Mouse (Mus musculus): Measurements from ENCODE around the gene Macrod1.

The Macrod1 gene

DNA sequence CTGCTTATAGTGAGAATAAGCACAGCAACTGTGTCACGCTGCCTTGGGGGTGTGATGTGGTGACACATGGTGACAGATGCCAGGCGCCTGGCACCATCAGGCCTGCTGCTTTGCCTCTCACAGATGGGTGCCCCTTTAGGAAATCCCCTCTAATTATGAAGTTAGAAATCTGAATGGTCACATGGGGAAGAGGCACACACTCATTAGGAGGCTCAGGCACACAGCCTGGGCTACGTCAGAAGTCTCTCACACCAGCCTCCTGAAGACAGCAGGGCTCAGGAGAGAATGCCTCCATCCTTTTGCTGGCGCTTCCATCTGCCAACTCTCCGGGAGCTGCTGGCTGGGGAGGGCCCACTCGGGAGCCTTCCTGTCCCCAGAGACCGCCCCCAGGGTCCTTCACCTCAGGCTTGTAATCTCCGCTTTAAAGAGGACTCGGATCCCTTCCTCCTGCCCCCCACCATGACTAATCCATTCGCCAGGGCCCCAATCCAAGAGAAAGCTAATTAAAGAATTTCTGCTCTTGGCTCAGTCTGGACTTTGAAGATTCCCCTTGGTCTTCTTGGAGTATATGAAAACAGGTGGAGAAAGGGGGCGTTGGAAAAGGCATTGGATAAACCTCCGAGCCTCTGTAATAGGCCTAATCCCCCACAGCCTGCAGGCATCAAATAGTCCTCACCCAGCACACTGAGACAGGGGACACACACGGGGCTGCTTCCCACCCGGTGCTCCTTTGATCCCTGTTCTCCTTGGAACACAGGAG lies 26.6 kb downstream of the Macrod1 start:
- DNase-seq, result no peak

DNA sequence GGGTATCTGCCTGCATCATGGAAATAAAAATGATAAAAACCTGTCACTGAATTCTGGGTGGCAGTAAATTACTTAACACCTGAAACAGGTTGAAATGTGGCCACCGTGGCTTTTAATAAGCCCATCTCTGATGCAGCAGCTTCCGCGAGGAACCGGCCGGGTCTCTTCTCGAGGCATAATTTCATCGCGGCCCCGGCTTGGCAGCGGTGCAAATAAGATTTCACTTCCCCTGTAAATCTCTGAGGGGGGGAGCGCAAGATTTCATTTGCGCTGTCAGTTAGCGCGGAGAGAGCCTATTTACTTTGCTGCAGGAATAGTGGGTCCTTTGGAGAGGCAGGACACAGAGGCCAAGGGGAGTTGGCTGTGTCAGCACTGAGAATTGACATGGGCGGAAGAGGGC lies 28.1 kb downstream of the Macrod1 start:
- DNase-seq, result no peak

DNA sequence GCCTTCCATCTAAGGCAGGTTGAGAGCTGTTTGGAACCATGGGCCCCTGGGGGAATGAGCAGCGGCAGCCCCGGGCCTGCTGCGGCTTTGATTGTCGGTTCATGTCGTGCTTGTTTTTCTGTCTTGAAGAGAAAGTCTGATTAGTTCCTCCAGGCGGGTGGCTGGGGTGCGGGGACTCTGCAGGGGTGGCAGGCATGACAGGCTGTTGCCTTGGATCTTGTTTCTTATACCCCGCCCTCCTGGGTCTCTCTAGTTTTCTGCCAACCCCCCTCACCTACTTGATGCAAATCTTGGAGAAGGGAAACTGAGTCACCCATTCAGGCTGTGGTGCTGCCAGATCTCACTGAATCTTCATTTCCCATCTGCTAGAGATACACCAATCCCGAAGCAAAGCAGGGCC lies 31.9 kb downstream of the Macrod1 start:
- no peak for DNase-seq

DNA sequence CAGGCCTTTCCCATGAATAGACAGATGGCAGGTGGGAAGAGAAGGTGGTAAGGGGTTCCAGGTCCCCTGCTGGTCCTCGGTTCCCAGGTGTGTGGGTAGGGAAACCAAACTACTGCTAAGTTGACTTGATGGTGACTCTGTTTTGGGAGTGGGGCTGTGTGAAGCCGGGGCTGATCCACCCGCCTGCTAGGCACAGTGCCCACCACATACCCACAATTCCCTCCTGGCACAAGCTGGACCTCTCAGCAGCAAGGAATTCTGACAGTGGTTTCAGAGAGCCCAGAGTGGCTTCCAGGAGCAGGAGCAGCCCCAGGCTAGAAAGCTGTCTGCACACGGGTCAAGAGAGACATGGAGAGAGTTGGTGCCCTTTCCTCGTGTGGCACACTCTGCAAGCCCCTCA lies 32.4 kb downstream of the Macrod1 start:
- no peak for DNase-seq

DNA sequence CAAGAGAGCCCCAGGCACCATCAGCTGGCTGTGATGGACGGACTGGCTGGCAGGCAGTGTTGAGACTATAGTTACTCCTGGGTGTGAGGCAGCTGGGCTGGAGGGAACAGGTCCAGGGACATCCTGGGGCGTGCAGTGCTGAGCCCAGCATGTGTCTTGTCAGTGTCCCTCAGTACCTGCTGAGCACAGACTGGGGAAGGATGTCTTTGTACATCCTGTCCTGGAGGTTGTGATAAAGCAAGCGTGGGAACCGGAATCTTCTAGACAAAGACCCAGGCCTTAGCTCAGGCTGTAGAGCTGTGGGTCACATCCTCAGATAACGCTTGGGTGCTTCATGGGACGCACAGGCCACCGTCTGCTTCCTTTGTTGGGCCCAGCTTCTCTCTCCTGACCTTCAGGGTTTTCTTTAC lies 33.2 kb downstream of the Macrod1 start:
- no peak for DNase-seq

DNA sequence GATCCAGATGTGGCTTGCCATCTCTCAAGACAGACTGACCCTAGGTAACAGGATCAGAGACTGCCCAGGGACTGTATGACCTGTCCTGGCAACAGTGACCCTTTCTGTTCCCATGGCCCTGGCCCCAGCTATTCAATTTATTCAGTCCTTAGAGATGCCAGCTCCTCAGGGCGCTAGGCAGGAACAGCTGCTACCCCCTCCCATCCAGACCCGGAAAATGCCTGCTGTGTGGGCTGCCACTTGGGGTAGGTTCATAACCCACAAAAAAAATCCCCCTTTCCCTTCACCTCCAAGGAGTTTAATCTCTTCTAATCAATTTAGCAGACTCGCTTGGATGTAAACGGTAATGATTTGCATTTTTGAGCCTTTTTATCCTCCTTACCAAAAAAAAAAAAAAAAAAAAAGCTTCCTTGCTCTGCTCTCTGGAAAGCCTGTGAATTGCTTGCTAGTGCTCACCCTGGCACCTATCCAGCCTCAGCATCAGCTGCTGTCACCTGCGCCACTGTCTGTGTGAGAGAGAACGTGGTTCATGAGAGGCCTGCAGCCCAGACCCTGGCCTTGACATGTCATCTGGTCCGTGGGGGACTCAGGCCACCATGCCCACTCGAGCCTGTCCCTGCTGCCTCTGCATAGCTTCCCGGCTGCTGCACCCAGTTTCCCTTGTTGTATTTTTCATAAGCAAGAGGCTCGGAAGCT lies 33.9 kb downstream of the Macrod1 start:
- no peak for DNase-seq

DNA sequence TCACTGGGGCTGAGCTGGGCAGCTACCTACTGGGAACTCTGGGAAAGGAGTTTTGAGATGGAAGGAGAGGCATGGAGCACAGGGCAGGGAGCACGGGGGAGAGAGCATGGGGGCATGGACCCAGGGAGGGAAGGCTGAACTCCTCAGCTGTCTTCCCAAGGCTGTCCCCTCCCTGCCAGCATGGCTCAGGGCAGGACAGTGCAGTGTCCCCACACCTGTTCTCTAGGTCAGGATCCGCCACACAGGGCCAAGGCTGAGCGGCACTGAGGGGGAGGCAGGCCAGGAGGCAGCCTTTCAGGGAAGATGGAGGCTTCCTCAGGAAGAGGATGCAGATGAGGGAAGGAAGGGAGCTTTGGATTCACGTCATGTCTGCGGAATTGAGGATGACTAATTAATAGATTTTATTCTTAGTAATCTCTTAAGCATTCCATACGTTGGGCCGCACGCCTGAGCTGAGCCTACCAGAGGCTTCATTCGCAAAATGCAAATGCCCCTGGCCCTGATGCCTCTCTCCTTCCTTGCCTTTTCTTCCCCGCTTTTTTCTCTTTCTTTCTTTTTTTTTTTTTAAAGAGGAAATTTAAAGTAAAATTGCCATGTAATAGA lies 34.9 kb downstream of the Macrod1 start:
- DNase-seq, result no peak

DNA sequence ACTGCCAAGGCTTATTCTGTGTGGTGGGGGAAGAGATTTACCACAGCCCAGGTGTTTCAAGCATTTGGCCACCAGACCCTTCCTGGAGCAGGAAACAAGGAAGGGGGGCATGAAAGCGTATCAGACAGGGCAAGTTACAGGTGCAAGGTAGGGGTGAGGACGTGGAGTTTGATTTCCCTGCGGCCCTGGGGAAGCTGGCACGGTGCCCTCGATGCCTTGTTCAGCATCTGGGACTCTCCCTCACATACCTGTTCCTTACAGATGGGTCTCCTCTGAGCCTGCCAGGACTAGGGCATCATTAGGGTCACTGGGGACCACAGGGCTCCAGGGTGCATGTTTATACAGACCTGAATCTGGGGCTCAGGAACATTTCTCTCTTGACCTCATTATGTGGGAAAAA lies 36.1 kb downstream of the Macrod1 start:
- peak in 1 of 2 experiments; percentile 39 for DNase-seq

DNA sequence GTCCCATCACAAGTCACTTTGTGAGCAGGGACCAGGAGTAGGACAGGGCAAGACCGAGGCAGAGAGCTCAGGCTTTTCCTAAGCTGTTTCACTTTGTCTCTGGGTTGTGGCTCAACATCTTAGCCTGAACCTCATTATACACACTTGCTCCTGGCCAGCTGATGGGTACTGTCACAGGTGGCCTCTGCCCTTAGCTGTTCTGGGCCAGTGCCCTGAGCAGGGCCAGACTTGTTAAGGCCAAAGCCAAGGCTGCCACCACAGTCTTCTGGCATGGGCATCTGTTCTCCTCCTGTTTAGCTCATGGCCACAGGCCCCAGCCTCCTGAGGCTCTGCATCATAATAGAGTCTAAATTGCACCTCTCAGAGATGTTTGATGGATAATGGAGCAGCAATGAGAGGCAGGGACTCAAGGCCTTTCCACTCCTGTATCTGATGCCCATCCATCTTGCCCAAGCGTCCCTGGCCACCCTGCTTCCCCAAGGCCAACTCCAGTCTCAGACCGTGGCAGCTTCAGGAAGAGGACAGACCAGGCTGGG lies 43.1 kb downstream of the Macrod1 start:
- DNase-seq, result no peak

DNA sequence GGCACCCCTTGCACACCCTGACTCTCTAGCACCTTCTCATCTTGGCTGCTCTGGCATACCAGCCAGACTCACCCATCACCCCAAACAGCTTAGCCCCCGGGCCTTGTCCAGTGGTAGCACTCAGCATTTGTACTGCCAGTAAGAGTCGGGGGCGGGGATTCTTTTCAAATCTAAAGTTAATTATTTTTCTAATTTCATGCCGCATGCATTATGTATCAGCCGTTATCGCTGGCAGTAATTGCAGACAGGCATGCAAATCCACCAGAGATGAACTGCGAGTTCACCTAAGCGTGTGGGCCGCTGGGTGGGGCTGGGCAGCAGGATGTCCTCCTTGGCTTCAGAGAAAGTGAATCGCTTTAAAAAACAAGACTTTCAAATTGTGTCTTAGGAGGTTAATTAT lies 45.4 kb downstream of the Macrod1 start:
- DNase-seq, result no peak

DNA sequence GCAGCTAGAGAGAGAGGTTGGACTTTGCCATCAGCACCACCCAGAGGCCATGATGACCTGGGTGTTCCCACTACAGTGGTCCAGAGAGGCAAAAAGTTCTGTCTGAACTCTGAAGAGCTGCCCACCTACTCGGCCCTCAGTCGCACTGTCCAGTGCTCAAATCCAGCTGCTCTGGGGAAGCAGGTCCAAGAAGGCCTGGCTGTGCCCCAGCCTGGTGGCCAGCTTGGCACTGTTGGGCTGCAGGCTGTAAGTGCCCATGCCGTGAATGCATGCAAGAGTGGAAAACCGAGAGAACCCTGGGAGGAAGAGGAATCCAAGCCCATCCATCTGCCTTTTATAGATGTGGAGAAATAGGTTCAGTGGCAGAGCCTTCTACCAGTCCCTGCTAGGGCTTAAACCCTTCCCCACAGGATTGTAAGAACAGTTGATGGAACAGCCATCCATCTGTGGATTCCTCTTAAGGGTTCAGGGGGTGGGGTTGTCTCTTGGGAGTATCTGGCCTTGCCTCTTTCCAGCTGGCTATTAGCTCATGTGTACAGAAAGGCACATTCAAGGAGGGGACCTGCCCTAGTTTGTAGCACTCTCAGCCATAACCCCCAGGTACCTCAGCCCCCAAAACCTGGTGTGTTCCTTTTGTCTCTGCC lies 46.9 kb downstream of the Macrod1 start:
- no peak for DNase-seq

DNA sequence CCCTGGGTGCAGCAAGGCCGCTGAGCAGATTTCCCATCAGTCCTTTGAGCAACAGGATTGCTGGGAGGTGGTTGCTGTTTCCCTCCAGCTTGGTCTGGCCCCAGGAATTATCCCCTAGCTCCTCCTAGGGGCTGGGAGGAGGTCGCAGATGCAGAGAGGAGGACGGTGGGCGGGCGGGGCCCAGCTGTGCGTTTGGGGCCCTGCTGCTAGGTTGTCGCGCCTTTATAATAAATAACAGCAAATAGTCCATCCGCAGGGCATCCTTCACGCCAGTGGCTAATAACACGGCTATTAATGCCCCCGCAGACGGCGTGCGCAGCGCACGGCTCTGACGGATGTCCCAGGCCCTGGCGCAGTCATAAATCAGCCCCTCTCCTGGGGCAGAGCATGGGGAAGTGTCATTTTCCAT lies 47.4 kb downstream of the Macrod1 start:
- no peak for DNase-seq

DNA sequence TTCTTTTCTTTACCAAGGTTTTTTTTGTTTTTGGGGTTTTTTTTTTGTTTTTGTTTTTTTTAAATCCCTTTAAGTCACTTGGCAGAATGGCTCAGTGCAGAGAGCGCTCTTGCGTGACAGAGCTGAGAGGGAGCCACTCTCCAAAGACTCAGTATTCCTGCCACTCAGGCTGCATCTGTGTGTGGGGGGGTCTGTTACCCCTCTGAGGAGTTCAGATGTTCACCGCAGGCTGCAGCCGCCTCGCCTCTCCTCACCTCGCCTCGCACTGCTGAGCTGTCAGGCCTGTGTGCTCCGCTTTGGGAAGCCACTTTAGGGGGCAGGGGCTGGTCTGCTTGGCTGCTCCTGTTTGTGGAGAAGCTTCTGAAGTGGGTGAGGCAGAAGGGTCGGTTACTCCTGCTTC lies 48.9 kb downstream of the Macrod1 start, which contains the start of gene Flrt1:
Gene Flrt1, minus strand, starts transcription at position 186 of the 400 bp plus-strand sequence.
- no peak for DNase-seq

DNA sequence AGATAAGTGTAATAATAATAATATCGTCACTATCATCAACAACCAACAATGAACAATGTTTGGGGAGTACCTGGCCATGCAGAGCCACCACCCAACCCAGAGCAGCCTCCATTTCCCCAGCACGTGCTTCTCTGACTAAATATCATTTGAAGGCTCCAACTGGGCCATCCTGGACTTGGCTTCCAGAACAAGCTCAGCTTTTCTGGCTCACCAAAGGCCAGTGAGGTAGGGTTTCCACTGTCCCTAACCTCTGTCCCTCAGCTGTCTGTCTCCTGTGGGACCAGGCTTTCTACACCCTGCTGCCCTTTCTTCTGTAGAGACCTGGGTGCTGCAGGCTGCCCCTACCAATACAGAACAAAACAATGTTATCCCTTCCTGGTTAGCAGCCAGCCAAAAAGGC lies 50.0 kb downstream of the Macrod1 start:
- DNase-seq, result no peak

DNA sequence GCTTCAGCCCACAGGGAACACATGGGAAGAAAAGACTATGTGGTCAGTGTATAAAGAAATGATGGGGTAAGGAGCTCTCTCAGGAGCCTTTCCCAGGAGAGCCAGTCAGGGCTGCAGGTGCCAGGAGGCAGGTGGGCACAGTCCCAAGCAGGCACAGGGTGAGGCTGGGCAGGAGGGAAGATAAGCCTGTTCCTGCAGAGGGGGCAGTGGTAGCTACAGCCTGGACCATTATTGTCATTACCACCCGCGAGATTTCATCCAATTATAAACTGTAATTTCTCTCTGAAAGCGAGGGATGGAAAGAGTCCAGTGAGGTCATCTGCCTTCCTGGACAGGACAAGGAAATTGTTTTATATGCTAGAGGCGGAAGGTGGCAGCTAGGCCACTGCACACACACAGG lies 50.6 kb downstream of the Macrod1 start:
- no peak for DNase-seq

DNA sequence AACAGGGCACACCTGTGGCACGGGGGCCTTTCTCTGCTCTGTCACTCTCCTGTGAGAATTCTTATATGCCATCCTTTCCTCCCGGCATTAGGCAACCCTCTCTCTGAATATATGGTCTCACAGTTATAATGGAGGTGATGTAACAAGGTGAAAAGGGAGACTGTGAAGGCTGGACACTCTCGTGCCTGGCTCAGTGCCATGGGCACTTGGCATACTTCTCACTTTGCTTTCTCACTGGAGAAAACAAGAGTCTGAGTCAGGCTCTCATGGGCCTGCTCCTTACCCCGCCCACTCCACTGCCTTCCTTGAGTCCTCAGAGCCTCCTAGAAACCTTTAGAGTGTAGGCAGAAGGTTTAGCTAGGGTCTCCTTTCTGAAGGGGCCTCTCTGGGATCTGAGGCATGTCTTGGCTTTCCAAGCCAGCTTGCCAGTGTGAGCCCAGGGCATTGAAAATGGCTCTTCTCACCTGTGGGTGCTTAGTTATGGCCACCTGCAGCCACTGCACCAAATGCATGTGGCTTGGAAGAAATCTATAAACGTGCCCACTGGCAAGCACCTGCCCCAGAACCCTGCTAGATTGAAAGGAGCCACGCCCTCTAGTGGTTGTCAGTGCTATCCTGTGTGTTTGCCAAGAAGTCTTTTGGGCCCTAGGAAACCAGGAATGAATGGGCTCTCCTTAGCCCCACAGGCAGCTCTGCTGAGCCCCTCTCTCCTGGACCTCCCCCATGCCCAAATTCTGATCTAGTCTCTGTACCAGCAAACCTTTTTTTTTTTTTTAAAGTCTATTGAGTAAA lies 51.7 kb downstream of the Macrod1 start:
- peak; percentile 69 to 83 for DNase-seq

DNA sequence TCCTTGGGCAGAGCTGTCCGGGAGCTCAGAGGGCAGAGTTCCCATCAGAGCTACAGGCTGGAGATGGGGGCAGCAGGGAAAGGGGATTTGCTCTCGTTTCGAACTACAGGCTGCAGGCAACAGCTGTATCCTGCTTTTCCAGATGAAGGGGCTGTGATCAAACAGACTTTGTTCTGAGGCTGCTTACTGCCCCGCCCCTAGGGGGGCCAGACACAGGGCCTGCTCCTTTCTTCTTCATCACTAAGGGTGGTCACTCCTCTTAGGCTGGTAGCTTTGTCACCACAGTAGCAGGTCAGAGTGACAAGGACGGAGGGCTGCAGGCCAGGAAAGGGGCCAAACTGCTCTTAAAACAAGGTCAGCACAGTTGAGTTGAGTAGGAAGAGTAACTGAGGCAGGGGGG lies 53.5 kb downstream of the Macrod1 start:
- no peak for DNase-seq

DNA sequence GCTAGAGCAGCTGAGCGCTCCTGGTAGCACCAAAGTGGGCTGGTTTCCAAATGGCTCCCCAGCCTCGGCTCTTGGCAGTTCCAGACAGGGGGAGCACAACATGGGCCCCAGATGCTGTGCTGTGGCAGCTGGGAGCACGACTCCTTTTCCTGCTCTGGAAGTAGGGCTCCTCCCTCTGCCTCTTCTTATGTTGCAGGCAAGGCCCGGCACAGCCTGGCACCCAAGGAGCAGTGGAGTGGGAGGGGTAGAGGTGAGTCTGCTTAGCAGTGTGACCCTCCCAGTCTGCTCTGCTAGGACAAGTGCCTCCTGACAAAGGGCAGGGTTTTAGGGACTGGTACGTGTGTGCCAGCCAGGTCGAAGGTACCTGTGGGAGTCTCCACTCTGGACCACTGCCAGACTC lies 54.3 kb downstream of the Macrod1 start:
- DNase-seq, result peak in 1 of 2 experiments; percentile 48

DNA sequence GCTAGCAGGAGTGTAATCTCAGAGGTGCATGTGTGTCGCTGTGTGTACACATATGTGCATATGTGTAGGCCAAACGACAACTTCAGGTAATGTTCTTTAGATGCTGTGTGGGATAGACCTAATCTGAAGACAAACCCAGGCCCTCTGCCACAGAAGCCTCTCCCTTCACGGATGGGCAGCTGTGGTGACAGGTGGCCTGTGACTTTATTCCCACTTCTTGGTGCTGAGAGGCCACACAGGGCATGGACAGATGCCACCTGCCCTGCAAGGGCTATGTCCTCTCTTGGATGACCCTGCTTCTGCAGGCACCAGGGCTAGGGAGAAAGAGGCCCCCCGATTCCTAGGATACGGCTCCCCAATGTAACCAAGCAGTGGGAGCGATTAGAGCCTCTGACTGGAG lies 54.7 kb downstream of the Macrod1 start:
- no peak for DNase-seq

DNA sequence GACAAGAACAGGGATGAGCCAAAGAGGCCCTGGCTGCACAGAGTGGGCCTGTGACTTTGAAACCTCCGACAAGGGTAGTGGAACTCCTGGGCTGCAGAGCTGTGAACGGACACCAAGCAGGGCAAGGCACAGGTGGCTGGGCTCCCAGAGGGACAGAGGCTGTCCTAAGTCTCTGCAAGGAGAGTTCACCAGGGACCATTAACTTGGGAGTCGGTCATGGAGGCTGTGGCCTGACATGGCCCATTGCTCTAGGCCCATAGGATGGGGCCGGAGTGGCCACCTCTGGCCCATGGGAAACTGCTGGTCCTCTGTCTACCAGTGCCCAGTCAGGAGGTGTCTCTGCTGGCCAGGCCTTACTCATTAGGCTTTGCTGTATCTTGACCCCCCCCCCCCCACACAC lies 55.1 kb downstream of the Macrod1 start:
- no peak for DNase-seq

DNA sequence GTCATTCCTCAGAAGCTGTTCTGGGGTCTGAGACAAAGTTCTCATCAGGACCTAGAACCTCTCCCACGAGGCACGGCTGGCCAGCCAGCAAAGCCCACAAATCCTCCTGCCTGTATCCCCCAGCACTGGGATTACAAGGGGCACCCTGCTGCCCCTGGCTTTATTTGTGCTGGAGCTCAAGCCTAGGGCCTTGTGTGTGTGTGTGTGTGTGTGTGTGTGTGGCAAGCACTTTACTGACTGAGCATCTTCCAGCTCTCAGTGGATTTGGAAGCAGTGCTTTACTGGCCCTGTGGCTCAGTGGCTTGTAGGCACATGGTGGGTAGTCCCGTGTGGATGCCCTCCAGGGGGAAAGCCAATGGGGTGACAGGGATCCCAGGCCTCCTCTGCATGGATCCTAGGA lies 56.0 kb downstream of the Macrod1 start:
- DNase-seq, result no peak

DNA sequence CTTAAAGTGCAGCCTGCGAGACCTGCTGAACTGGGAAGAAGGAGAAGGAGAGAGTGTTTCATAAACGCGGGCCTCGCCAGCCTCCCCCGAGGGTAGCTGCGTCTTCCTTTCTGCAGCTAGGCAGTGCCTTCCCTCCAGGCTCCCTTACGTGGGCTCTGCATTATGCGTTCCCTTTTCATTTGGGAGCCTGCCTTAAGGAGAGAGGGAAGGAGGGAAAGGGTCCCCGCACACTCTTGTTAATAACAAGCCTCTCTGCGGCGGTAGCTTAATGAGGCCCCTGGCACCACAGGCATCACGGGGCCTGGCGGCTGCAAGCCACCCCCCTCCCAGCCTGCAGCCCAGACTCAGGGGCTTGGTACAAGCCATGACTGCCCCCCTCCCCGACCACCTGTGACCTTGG lies 57.0 kb downstream of the Macrod1 start:
- no peak for DNase-seq
